Mouse (Mus musculus): ENCODE results near the gene Exoc4. TPM values are rescaled to one million over a fixed set of nuclear protein-coding genes. Genes with fewer than 3 reads are reported as not detected.

Gene Exoc4
- polyA plus RNA-seq, 1 experiment: 9.6 TPM

DNA sequence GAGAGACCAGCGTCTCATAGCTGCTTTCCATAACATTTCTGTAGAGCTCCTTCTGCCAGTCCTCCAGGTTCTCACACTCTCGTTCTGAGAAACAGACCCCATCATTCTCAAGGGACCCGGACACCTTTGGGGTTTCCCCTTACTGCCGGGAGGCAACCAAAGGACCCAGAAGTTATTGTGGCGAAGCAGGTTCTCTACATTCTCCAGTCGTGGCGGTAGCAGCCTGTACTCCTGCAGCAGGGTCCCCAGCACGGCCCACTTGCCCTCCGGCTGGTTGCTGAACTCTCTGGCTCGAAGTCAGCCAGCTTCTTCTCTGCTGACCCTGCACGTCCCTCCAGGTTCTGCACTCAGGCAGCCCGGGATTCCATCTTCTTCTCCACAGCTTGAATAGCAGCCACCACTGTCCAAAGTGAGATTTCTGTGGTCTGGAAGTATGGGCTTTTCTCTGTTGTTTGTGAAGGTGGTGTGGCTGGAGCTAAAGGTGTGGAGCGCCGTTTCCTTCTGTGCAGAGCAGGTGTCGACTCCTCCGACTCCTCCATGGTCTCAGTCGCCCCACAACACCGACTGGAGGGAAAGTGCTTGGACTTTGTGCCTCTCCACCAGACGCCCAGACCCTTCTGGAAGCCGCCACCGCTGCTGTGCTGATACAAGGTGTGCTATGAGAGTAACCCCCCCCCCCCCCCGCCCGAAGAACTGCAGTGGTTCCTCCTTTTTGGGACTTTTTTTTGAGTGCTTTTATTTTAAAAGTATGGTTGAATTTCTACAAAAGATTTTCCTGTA lies 1.1 kb upstream of the Exoc4 start:
- no peaks in the 10 kb centered on the region for H3K27me3 ChIP-seq (replicated peaks; ENCODE audit: control insufficient read depth, insufficient read depth, low read length)
- no peak for DNase-seq
- no peaks in the 10 kb centered on the region for H3K4me1 ChIP-seq (ENCODE audit: control insufficient read depth, insufficient read depth, low read length)
- H3K36me3 ChIP-seq (ENCODE audit: control insufficient read depth, insufficient read depth, low read length): no peaks in the 10 kb centered on the region
- no peak overlapping the region for H3K4me3 ChIP-seq (ENCODE audit: insufficient read depth, low read depth, low read length)
- no peak overlapping the region for H3K27ac ChIP-seq (ENCODE audit: insufficient read depth, low read depth, low read length)
- TF ChIP-seq POLR2A (IDR thresholded peaks at IDR 0.05; ENCODE audit: low read depth, low read length) (no peak), CTCF (conservative IDR thresholded peaks at IDR 0.05; ENCODE audit: insufficient read depth, insufficient read length, low read depth, low read length) (no peak)
- 89% methylated on average over 23 of the region's 23 CpGs for whole genome bisulfite sequencing

DNA sequence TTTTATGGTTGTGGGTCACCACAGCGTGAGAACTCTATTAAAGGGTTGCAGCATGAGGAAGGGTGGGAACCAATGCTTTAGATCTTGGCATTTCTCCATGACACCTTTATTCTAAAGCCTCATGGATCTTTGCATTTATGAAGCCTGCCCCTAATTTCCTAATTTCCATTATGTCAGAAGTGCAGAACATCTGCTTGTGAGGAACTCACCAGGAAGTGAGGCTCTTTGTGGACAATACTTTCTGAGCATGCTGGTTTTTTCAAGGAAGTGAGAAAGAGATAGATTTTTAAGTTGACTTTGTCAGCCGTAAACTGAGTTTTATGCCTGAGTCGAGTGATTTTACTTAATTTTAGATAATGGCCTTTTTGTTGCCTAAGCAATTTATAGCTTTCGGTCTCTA lies 7.8 kb downstream of the Exoc4 start:
- TF ChIP-seq POLR2A (IDR thresholded peaks at IDR 0.05; ENCODE audit: low read depth, low read length) (no peak), CTCF (conservative IDR thresholded peaks at IDR 0.05; ENCODE audit: insufficient read depth, insufficient read length, low read depth, low read length) (no peak)
- H3K27ac ChIP-seq (ENCODE audit: insufficient read depth, low read depth, low read length): no peak overlapping the region
- H3K4me1 ChIP-seq (ENCODE audit: control insufficient read depth, insufficient read depth, low read length): no peaks in the 10 kb centered on the region
- H3K4me3 ChIP-seq (ENCODE audit: insufficient read depth, low read depth, low read length): no peak overlapping the region
- 75% methylated on average over 4 of the region's 4 CpGs for WGBS
- no peaks in the 10 kb centered on the region for H3K27me3 ChIP-seq (replicated peaks; ENCODE audit: control insufficient read depth, insufficient read depth, low read length)
- no peak for DNase-seq
- H3K36me3 ChIP-seq (ENCODE audit: control insufficient read depth, insufficient read depth, low read length): no peaks in the 10 kb centered on the region

- H3K27ac ChIP-seq (ENCODE audit: insufficient read depth, low read depth, low read length): no peak overlapping the region
- no peak for TF ChIP-seq CTCF (conservative IDR thresholded peaks at IDR 0.05; ENCODE audit: insufficient read depth, insufficient read length, low read depth, low read length)
- no peak for TF ChIP-seq POLR2A (IDR thresholded peaks at IDR 0.05; ENCODE audit: low read depth, low read length)
- H3K4me3 ChIP-seq (ENCODE audit: insufficient read depth, low read depth, low read length): no peak overlapping the region
- H3K4me1 ChIP-seq (ENCODE audit: control insufficient read depth, insufficient read depth, low read length): no peaks in the 10 kb centered on the region
- 84% methylated on average over 5 of the region's 5 CpGs for WGBS
- no peak for DNase-seq
- no peaks in the 10 kb centered on the region for H3K27me3 ChIP-seq (replicated peaks; ENCODE audit: control insufficient read depth, insufficient read depth, low read length)
- no peaks in the 10 kb centered on the region for H3K36me3 ChIP-seq (ENCODE audit: control insufficient read depth, insufficient read depth, low read length)
Measured at GRCm38 (mm10) chr6:33257076-33257789, 8.3 kb downstream of the Exoc4 start.

DNA sequence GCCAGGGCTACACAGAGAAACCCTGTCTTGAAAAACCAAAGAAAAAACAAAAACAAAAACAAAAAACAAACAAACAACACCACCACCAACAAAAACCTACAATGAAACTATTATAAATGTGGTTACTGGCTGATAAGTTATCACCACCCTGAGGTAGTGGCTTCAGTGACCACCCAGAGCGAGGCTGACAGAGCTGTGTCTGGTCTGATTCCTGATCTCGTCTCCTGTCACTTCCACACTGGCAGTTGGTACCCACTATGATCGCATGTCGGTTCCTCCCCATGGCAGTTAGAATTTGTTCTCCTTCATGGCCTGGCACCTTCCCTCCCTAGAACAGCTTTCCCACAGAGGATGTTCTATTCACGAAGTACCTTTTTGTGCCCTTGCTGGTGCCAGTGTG lies 11.0 kb downstream of the Exoc4 start:
- TF ChIP-seq POLR2A (IDR thresholded peaks at IDR 0.05; ENCODE audit: low read depth, low read length) (no peak), CTCF (conservative IDR thresholded peaks at IDR 0.05; ENCODE audit: insufficient read depth, insufficient read length, low read depth, low read length) (no peak)
- WGBS: 90% methylated on average over 5 of the region's 5 CpGs

GRCm38 (mm10) chr6:33261606-33262005 lies 12.7 kb downstream of the Exoc4 start:
- no peaks in the 10 kb centered on the region for H3K27me3 ChIP-seq (replicated peaks; ENCODE audit: control insufficient read depth, insufficient read depth, low read length)
- 94% methylated on average over 3 of the region's 3 CpGs for WGBS
- H3K4me3 ChIP-seq (ENCODE audit: insufficient read depth, low read depth, low read length): no peak overlapping the region
- H3K27ac ChIP-seq (ENCODE audit: insufficient read depth, low read depth, low read length): no peak overlapping the region
- H3K36me3 ChIP-seq (ENCODE audit: control insufficient read depth, insufficient read depth, low read length): no peaks in the 10 kb centered on the region
- TF ChIP-seq POLR2A (IDR thresholded peaks at IDR 0.05; ENCODE audit: low read depth, low read length): no peak
- no peak for TF ChIP-seq CTCF (conservative IDR thresholded peaks at IDR 0.05; ENCODE audit: insufficient read depth, insufficient read length, low read depth, low read length)
- DNase-seq: no peak
- H3K4me1 ChIP-seq (ENCODE audit: control insufficient read depth, insufficient read depth, low read length): no peaks in the 10 kb centered on the region

More for the DNA sequence above, 11.0 kb downstream of the Exoc4 start:
- Histone ChIP-seq H3K4me3 (ENCODE audit: insufficient read depth, low read depth, low read length) (no peak overlapping the region), H3K4me1 (ENCODE audit: control insufficient read depth, insufficient read depth, low read length) (no peaks in the 10 kb centered on the region), H3K27ac (ENCODE audit: insufficient read depth, low read depth, low read length) (no peak overlapping the region), H3K36me3 (ENCODE audit: control insufficient read depth, insufficient read depth, low read length) (no peaks in the 10 kb centered on the region), H3K27me3 (replicated peaks; ENCODE audit: control insufficient read depth, insufficient read depth, low read length) (no peaks in the 10 kb centered on the region)
- DNase-seq: no peak

- Histone ChIP-seq H3K4me1 (ENCODE audit: control insufficient read depth, insufficient read depth, low read length) (no peaks in the 10 kb centered on the region), H3K4me3 (ENCODE audit: insufficient read depth, low read depth, low read length) (no peak overlapping the region), H3K27me3 (replicated peaks; ENCODE audit: control insufficient read depth, insufficient read depth, low read length) (no peaks in the 10 kb centered on the region), H3K27ac (ENCODE audit: insufficient read depth, low read depth, low read length) (no peak overlapping the region), H3K36me3 (ENCODE audit: control insufficient read depth, insufficient read depth, low read length) (no peaks in the 10 kb centered on the region)
- WGBS: 69% methylated on average over 5 of the region's 5 CpGs
- DNase-seq: no peak
- no peak for TF ChIP-seq CTCF (conservative IDR thresholded peaks at IDR 0.05; ENCODE audit: insufficient read depth, insufficient read length, low read depth, low read length)
- no peak for TF ChIP-seq POLR2A (IDR thresholded peaks at IDR 0.05; ENCODE audit: low read depth, low read length)
Measured at GRCm38 (mm10) chr6:33263950-33264349, 15.1 kb downstream of the Exoc4 start.

DNA sequence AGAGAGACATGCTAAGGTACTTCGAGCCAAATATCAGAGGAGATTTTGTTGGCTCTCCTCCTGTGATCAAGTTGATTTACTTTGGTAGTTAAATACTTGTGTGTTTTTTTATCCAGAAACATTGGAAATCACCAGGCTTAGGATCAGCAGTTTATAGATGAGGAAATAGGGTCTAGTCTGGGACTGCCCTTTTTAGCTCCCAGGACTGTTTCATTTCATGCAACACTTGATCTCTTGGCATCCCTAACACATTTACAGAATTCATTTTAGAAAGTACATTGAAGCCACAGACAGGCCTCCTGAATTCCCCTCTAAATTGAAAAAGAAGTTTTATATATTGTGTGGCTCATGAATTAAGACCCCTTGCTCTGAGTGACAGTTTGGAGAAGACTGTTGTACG lies 15.5 kb downstream of the Exoc4 start:
- TF ChIP-seq POLR2A (IDR thresholded peaks at IDR 0.05; ENCODE audit: low read depth, low read length) (no peak), CTCF (conservative IDR thresholded peaks at IDR 0.05; ENCODE audit: insufficient read depth, insufficient read length, low read depth, low read length) (no peak)
- Histone ChIP-seq H3K4me3 (ENCODE audit: insufficient read depth, low read depth, low read length) (no peak overlapping the region), H3K36me3 (ENCODE audit: control insufficient read depth, insufficient read depth, low read length) (no peaks in the 10 kb centered on the region), H3K4me1 (ENCODE audit: control insufficient read depth, insufficient read depth, low read length) (no peaks in the 10 kb centered on the region), H3K27ac (ENCODE audit: insufficient read depth, low read depth, low read length) (no peak overlapping the region), H3K27me3 (replicated peaks; ENCODE audit: control insufficient read depth, insufficient read depth, low read length) (no peaks in the 10 kb centered on the region)
- DNase-seq: no peak
- WGBS: 86% methylated on average over 2 of the region's 2 CpGs

Measured in kidney, adult 2 months (tissue).